Mouse (Mus musculus) liver, embryonic 14 days (tissue): ENCODE results near the gene Tuba1a. TPM values are rescaled to one million over a fixed set of nuclear protein-coding genes. Genes with fewer than 3 reads are reported as not detected.

Experiments
- polyA plus RNA-seq: library from polyadenylated mRNA; depleted of rRNA; stranded (reverse); fragments of >200 nt; gene quantifications from 2 replicates; pipeline ENCODE4 v1.2.3, GENCODE M21; 2012; rRNA removed

Gene Tuba1a
- 42.3 and 48.3 TPM in 2 replicates for polyA plus RNA-seq

DNA sequence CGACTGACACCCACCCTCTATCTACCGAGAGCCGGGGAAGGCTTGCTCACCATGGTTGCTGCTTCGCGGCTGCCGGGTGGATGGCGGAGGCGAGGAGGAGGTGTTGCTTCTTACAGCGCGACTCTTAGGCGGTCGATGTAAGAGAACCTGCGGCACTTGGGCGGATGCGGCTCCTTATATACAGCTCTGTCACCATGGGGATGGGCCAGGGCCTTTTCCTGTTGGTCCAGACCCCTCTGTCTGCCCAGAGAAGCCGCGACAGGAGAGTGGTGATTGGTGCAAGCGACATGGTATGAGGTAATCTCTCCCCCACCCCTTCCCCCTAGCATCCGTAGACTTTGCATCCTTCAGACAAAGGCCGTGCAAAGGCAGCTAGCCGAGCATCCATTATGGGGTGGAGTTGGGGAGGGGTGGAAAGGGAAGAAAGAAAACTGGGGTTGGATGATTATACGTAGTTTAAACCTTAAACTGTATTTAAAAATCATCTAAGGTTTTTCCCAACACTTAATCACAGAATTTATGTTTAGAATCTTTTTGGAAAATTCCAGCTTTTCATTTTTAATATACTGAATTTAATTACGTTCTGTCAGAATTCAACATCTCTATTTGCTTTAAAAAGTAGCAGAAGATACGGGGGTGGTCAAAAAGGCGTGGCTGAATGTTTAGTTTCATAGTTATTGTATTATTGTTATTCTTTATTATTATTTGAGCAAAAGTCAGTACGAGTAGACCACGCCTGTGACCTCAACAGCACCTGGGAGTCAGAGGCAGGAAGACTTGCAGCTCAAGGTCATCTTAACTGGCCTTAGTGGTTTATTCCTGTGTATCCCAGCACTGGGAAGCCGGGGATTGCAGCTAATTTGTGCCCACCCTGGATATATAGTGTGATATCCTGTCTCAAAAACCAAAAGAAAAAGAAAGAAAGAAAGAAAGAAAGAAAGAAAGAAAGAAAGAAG is at the start of gene Tuba1a, which contains the start of gene Gm49450:
Gene Tuba1a, minus strand, starts transcription at position 303 of the 956 bp plus-strand sequence.
Gene Gm49450, minus strand, starts transcription at position 151 of the 956 bp plus-strand sequence.

DNA sequence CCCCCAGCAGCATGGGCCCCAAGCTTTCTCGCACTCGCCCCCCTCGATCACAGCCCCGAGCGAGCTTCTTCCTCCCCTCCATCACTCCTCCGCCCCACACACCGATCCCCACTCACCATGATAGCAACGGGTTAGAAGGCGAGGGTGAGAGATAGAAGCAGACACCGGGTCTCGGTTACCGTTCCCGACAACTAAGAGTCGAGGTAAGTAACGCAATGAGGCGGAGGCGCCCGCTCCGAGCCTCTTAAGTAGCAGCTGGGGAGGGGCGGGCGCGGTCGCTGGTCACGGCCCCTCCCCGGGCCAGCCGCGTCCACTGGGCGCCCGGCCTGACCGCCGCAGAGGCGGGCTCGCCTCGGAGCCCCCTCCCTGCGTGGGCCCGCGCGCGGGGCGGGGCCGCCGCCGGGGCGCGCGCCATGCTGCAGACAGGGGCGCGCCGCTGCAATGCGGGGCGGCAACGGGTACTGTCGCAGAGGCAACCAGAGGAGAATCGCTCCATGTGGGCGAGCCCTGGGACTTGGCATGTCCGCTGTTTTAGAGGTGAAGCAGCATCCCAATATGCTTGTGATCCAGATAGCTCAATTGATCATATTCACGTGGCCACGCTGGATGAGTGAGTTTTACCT is 19.2 kb downstream of the Tuba1a start, which contains the start of gene Tuba1b:
Gene Tuba1b, minus strand, starts transcription at position 349 of the 623 bp plus-strand sequence.

DNA sequence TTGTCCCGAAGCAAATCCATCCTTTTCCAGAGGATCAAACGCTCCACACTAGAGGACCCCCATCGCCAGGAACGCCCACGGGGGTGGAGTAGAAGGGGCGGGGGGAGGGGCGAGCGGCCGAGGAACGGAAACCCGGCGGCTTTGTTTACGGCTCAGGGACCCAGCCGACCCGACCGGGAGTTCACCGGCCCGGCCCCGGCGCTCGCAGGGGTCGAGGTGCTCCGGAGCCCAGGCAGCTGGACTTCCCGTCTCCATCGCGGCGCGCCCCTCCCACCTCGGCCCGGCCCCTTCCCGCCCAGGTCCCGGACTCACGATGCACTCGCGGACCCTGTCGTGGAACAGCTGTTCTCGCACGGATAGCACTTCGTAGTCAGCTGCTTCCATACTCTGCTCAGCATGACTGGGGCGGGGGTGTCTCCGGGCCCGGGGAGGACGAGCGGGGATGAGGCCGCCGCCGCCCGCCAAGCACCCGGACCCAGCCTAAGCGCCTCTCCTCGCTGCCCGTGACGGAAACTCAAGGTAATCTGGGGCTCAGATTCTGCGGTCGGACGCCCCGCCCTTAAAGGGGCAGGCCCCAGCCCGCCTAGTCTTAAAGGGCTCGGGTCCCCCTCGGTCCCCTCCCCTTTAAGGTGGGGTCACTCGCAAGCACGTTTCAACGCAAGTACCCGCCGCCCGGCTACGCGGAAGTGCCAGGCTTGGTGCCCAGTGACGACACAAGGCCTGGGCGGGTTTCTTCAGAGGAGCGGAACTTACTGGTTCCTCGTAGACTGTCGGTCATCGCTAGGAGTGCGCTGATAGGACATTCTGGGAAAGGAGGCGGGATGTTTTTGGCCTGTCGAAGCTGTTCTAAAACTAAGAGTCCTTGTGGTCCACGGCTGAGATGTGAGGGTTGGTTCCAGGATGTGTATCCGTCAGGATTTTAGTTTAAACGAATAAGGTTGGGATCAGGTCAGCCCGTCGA is 35.7 kb downstream of the Tuba1a start, which contains the start of gene Lmbr1l:
Gene Lmbr1l, minus strand, starts transcription at position 694 of the 961 bp plus-strand sequence.

Other genes with a start within 250 kb of the Tuba1a start
- gene Ccdc65, start 245.5 kb downstream of the Tuba1a start, polyA plus RNA-seq = not detected in 2 replicates
- 63.5 and 71.3 TPM in 2 replicates for gene Fkbp11, start 225.5 kb downstream of the Tuba1a start, polyA plus RNA-seq
- 14.4 and 15.5 TPM in 2 replicates for gene Arf3, start 190.5 kb downstream of the Tuba1a start, polyA plus RNA-seq
- 0.01 and 0.05 TPM in 2 replicates for gene Wnt10b, start 175.6 kb downstream of the Tuba1a start, polyA plus RNA-seq
- not detected in 2 replicates for gene Wnt1, start 163.8 kb downstream of the Tuba1a start, polyA plus RNA-seq
- gene Ddn, start 144.2 kb downstream of the Tuba1a start, polyA plus RNA-seq = 0.02 and 0.03 TPM in 2 replicates
- gene Prkag1, start 122.2 kb downstream of the Tuba1a start, polyA plus RNA-seq = 72.8 and 84.3 TPM in 2 replicates
- gene Kmt2d, start 82.5 kb downstream of the Tuba1a start, polyA plus RNA-seq = 5.0 and 5.8 TPM in 2 replicates
- gene Rhebl1, start 59.2 kb downstream of the Tuba1a start, polyA plus RNA-seq = 2.7 and 2.8 TPM in 2 replicates
- 0.07 and 0.08 TPM in 2 replicates for gene Dhh, start 55.2 kb downstream of the Tuba1a start, polyA plus RNA-seq
- gene Lmbr1l, start 35.5 kb downstream of the Tuba1a start, polyA plus RNA-seq = 6.1 and 7.2 TPM in 2 replicates
- gene Tuba1b, start 19.1 kb downstream of the Tuba1a start, polyA plus RNA-seq = 1,378 and 1,502 TPM in 2 replicates
- 0.09 and 0.23 TPM in 2 replicates for gene Gm49450, start 152 bp downstream of the Tuba1a start, polyA plus RNA-seq
- 241 and 278 TPM in 2 replicates for gene Tuba1c, start 76.2 kb upstream of the Tuba1a start, polyA plus RNA-seq
- 0.70 and 0.71 TPM in 2 replicates for gene Prph, start 101.5 kb upstream of the Tuba1a start, polyA plus RNA-seq
- gene Troap, start 120.9 kb upstream of the Tuba1a start, polyA plus RNA-seq = 12.8 and 16.0 TPM in 2 replicates
- gene C1ql4, start 134.1 kb upstream of the Tuba1a start, polyA plus RNA-seq = 0.01 and 0.02 TPM in 2 replicates
- gene Dnajc22, start 139.5 kb upstream of the Tuba1a start, polyA plus RNA-seq = 10.2 and 13.2 TPM in 2 replicates
- gene Spats2, start 172.2 kb upstream of the Tuba1a start, polyA plus RNA-seq = 7.0 and 8.0 TPM in 2 replicates